ENCODE assay signal across 20 mouse cellular contexts in the genomic region with DNA sequence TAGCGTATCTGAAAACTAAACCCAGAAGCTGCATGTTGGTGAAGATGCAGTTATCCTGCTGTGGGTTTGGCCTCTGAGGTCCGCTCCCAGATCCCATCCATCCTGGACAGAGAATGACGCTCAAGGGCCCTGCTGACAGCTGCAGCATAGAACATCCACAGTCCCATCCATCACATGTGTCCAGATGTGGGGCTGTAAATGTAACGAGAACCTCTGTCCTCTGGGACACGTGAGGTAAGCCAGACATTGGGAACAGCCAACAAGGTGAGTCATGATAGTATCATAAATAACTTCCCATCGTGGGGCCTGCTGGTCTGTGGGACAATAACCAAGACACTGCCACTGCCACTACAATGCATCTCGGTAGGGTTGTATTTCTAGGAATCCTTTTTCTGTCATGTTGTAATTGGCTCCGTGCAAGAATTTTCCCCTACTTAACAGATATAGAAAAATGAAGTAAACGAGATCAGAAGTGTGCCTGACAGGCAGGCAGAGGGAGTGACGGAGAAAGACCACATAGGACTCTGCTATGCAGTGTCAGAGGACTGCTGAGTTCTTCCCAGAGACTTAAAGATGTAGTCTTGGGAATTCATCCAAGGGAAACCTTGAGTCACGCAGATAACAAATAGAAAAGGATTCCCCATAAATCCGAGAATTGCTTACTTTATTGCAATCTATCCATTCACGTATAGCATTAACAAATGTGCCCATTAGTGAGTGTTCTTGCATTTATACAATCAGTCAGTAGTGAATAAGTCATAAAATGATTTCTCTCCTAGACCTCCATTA.
"Had no signal": no experiment of that assay in that cellular context is flagged by ENCODE, and none has a peak within 500 bp of the region (broad histone marks: within the 10 kb centered on the region; RNA-seq: fewer than 3 reads in every experiment).

No protein-coding gene starts in this region.

- H3K9ac ChIP-seq: kidney, embryonic 15.5 days; limb, embryonic 13.5 days; liver, embryonic 13.5 days; midbrain, embryonic 13.5 days had no signal

- H3K27ac ChIP-seq: kidney, embryonic 15.5 days; limb, embryonic 13.5 days; liver, embryonic 13.5 days; midbrain, embryonic 10.5 days; midbrain, embryonic 13.5 days; stomach, postnatal 0 days had no signal

- DNase-seq: kidney, adult 8-10 months; kidney, postnatal 10 days; kidney, postnatal 36 days; layer of hippocampus, postnatal 36 days; left cerebral cortex, postnatal 4 days; liver, embryonic 13.5 days; lung, adult 2 months; lung, postnatal 36 days; right cerebral cortex, postnatal 14 days; right cerebral cortex, postnatal 4 days; thymus, adult 2 months; thymus, postnatal 14 days; thymus, postnatal 4 days had no signal

- H3K27me3 ChIP-seq: kidney, embryonic 15.5 days; limb, embryonic 13.5 days; liver, embryonic 13.5 days; megakaryocyte, embryonic 14.5 days; midbrain, embryonic 13.5 days had no signal

- H3K4me1 ChIP-seq: limb, embryonic 13.5 days; liver, embryonic 13.5 days; megakaryocyte, embryonic 14.5 days; midbrain, embryonic 10.5 days; midbrain, embryonic 13.5 days had no signal

- H3K4me2 ChIP-seq: kidney, embryonic 15.5 days; limb, embryonic 13.5 days; liver, embryonic 13.5 days; midbrain, embryonic 13.5 days had no signal

- ATAC-seq: midbrain, embryonic 13.5 days; midbrain, embryonic 16.5 days had no signal

- H3K36me3 ChIP-seq: kidney, embryonic 15.5 days; liver, embryonic 13.5 days; midbrain, embryonic 10.5 days; midbrain, embryonic 13.5 days had no signal

- H3K9me3 ChIP-seq: kidney, embryonic 15.5 days; limb, embryonic 13.5 days; liver, embryonic 13.5 days; midbrain, embryonic 10.5 days; midbrain, embryonic 13.5 days had no signal

- H3K4me3 ChIP-seq: kidney, embryonic 15.5 days; limb, embryonic 13.5 days; liver, embryonic 13.5 days; megakaryocyte, embryonic 14.5 days; midbrain, embryonic 10.5 days; midbrain, embryonic 13.5 days had no signal
